Mouse (Mus musculus) stomach, postnatal 0 days (tissue): ENCODE data around the gene Tspan18.

Experiments used
- CTCF ChIP-seq: IDR thresholded peaks from 2 replicates; pipeline ENCODE4 v1.5.1; 2016; ENCODE audit warnings: antibody characterized with exemption, low read depth, mild to moderate bottlenecking, moderate library complexity
- EP300 ChIP-seq: optimal IDR thresholded peaks from 2 replicates; pipeline ENCODE3; 2016; ENCODE audit warnings: antibody characterized with exemption

- TF ChIP-seq CTCF = no peak
- no peak for TF ChIP-seq EP300
Measured at GRCm38 (mm10) chr2:93152883-93153491, 181.3 kb downstream of the Tspan18 start.
